Mouse (Mus musculus) spleen, adult 2 months (tissue): ENCODE measurements around the gene Nos1ap.

Source experiments
- CTCF ChIP-seq: fragments of 200-500 bp; IDR thresholded peaks from 2 replicates; pipeline ENCODE4 v1.5.1; 2011; ENCODE audit warnings: mild to moderate bottlenecking, inconsistent platforms; ENCODE audit not compliant: insufficient read depth, insufficient read length, insufficient replicate concordance; ENCODE audit errors: extremely low read depth
- POLR2A ChIP-seq: fragments of 200-500 bp; IDR thresholded peaks from 2 replicates; pipeline ENCODE4 v1.6.1; 2011; ENCODE audit warnings: low read depth, low read length, inconsistent platforms

DNA sequence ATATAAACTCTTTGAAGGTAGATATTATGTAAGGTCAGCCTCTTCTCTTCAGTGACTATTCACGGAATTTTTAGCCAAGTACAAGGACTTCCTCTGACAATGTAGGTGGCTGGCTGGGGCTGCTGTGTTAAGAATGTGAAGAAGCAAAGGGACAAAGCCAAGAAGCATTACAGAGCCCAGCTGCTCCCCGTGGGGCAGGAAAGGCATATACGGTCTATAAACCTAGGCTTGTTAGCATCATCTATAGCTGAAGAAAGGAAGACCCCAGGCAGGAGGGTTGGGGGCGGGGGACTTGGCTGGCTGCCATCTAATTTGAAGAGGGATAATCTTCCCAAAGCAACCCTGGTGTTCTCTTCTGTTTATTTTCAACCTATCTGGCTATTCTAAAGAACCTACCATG is 180.6 kb downstream of the Nos1ap start:
- TF ChIP-seq CTCF (no peak), POLR2A (no peak)
